Mouse (Mus musculus): ENCODE measurements around the gene Jmjd6.

The Jmjd6 gene

DNA sequence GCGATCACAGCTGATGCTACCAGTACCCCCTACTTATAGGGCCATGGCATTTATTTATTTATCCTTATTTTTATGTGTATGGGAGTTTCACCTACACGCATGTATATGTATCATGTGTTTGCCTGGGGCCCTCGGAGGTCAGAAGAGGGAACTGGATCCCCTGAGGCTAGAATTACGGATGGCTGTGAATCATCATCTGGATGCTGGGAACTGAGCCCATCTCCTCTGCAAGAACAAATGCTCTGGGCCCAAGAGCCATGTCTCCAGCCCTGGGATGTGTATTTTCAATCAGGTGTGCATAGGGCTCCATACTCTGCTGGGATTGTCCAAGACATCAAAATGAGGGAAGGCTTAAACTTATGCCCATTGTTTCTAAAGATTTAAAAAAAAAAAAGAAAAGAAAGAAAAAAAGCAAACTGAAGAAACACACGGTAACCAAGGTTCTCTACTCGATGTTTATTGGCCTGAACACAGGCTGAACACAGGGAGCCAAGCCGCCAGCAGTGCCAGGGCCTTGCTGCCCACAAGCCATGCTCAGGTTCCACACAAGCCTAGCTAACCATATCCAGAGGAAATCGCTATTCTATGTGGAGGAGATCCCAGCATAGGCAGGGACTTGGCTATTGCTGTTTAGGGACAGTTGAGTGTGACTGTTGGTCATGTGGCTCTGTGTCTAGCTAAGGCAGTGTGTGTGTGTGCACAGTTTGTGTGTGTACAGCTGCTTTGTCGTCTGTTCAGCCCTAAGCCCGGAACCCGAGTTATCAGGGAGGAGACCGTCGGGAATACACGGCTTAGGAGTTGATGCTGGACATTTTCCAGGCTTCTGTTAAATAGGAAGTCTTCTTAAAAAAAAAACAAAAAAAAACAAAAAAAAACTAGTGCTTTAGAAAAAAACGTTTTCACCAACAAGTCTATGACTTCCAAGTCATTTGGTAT is 36.8 kb downstream of the Jmjd6 start:
- DNase-seq (ENCODE audit: low spot score): no peak

DNA sequence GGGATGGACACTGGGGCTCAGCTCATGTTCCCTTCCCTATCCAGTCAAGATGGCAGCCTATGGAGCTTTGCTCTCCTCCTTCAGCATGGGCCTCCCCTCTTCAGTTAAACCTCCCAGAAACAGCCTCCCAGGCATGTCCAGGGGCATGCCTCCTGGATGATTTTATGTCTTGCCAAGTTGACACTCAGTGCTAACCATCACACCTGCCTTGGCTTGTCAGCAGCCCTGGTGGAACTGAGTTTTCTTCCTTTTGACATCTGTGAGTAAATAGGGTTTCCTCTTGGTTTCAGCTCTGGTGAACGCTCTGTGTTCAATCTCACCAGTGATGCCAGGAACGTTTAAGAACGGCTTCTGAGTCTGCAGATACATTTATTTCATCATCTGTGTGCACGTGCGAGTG is 40.5 kb downstream of the Jmjd6 start:
- DNase-seq (ENCODE audit: low spot score): no peak

DNA sequence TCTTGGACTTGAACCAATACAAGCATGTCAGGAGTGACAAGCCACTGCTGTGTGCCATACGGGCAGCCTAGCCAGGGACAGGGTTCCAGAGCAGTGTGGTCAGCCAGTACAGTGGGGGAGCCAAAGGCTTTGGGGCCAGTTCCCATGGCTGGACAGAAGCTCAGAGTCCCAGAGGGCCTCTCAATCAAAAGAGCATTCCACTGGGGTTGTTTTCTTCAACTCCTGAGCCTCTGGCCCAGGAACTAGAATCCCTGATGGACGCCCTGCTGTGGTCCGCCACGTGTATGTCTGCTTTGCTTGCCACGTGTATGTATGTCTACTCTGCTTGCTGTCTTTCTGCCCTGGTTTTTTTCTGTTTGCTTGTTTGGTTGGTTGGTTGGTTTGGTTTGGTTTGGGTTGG is 42.1 kb downstream of the Jmjd6 start:
- no peak for DNase-seq (ENCODE audit: low spot score)

GRCm38 (mm10) chr11:116799364-116799763 is 43.9 kb downstream of the Jmjd6 start:
- DNase-seq (ENCODE audit: low spot score): no peak

Measured in testis, postnatal 14 days (tissue).